Mouse (Mus musculus): ENCODE data around the gene Ctrl. TPM values are rescaled to one million over a fixed set of nuclear protein-coding genes. Genes with fewer than 3 reads are reported as not detected.

The Ctrl gene
- polyA plus RNA-seq, 1 experiment from 2014 or later: 3.1 TPM

- 4% methylated on average over 40 of the region's 40 CpGs for WGBS
- Histone ChIP-seq H3K27me3 (replicated peaks; ENCODE audit: control insufficient read depth, insufficient read depth, low read length) (no peaks in the 10 kb centered on the region), H3K9me3 (ENCODE audit: control insufficient read depth, low read length) (no peaks in the 10 kb centered on the region), H3K4me2 (ENCODE audit: low read depth, low read length) (peak overlapping the region; percentile 83), H3K4me1 (ENCODE audit: control insufficient read depth, insufficient read depth, low read length) (peaks cover 13% of the 10 kb centered on the region; the same call in 1 of the 2 replicates), H3K27ac (ENCODE audit: low read length) (peak overlapping the region; percentile 81), H3K9ac (ENCODE audit: low read depth, low read length) (peak overlapping the region; percentile 84), H3K36me3 (ENCODE audit: control insufficient read depth, insufficient read depth, low read length) (no peaks in the 10 kb centered on the region), H3K4me3 (ENCODE audit: low read length) (peak overlapping the region; percentile 79)
- ATAC-seq: peak; percentile 71
Observed at GRCm38 (mm10) chr8:105965266-105965904, 31.7 kb upstream of the Ctrl start.

DNA sequence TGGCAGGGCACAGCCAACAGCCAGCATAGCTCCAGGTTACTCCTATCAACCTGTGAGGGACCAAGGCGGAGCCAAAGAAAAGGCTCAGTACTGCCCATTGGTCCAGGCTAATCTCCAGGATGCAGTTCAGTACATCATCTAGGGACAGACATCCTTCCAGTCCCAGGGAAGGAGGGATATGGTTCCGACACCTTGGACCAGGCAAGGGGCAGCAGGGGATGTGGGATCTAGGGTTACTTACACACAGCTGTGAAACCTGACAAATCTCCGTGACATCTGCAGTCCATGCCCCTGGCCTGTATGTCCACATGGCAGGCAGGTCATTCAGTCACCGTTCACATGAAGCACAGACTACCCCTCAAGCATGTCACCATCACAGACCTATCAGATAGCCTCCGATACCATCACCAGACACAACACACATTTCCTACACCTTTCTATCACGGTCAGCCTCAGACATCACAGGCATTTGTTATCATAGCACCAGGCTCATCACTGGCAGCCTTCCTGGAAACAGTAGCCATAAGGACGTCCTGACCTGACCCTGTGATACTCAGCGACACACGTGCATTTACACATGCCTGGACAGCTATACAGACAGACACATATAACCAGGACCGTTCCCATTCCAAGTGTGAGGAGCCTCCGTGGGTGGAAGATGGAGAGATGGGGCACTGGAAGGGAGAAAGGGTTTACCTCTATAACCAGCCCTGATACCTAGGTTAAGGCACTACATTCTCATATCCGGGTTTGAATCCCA lies 31.0 kb upstream of the Ctrl start:
- no peak for ATAC-seq
- WGBS: 58% methylated on average over 12 of the region's 12 CpGs

DNA sequence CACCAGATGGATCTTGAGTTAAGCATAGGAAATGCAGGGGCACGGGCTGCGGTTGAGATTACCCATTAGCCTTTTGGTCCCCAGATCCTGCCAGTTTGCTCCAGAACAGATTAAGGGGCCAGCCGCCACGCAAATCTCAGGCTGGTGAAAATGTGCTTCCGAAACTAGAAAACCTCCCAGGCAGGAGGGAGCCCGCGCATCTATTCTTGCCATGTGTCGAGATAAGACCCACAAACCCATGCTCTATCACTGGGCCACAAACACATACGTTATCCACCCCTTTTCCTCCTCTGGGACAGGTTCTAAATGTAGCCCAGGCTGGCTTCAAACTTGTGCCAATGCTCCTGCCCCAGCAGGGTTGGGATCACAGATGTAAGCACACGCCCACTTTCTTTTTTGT lies 27.9 kb upstream of the Ctrl start:
- WGBS: 88% methylated on average over 10 of the region's 10 CpGs

More for the DNA sequence above, 31.0 kb upstream of the Ctrl start:
- Histone ChIP-seq H3K4me1 (ENCODE audit: control insufficient read depth, insufficient read depth, low read length) (peaks cover 13% of the 10 kb centered on the region; the same call in 1 of the 2 replicates), H3K27ac (ENCODE audit: low read length) (no peak overlapping the region), H3K4me2 (ENCODE audit: low read depth, low read length) (peak overlapping the region; percentile 83), H3K4me3 (ENCODE audit: low read length) (peak overlapping the region; percentile 79), H3K9ac (ENCODE audit: low read depth, low read length) (peak overlapping the region; percentile 84), H3K27me3 (replicated peaks; ENCODE audit: control insufficient read depth, insufficient read depth, low read length) (no peaks in the 10 kb centered on the region), H3K9me3 (ENCODE audit: control insufficient read depth, low read length) (no peaks in the 10 kb centered on the region), H3K36me3 (ENCODE audit: control insufficient read depth, insufficient read depth, low read length) (no peaks in the 10 kb centered on the region)

DNA sequence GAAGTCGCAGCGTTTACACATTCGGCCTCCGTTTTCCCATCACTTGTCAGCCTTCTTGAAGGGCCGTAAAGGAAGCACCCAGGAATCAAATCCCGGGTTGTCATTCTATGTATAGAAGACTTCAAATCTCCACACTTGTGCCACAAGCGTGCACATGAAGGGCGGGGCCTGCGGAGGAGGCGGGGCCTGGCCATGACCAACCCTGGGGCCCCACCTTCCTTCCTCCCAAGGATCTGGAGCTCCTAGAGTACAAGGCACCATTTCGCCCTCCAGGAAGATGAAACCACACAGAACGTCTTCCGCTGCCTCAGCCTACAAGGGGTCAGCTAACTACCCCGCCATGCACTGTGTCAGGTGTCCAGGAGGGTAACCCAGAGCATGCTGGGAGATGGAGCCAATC lies 27.4 kb upstream of the Ctrl start:
- Histone ChIP-seq H3K4me1 (ENCODE audit: control insufficient read depth, insufficient read depth, low read length) (peaks cover 7% of the 10 kb centered on the region; the same call in 1 of the 2 replicates), H3K36me3 (ENCODE audit: control insufficient read depth, insufficient read depth, low read length) (no peaks in the 10 kb centered on the region), H3K4me2 (ENCODE audit: low read depth, low read length) (no peak overlapping the region), H3K27me3 (replicated peaks; ENCODE audit: control insufficient read depth, insufficient read depth, low read length) (no peaks in the 10 kb centered on the region), H3K9ac (ENCODE audit: low read depth, low read length) (no peak overlapping the region), H3K4me3 (ENCODE audit: low read length) (no peak overlapping the region), H3K27ac (ENCODE audit: low read length) (no peak overlapping the region), H3K9me3 (ENCODE audit: control insufficient read depth, low read length) (no peaks in the 10 kb centered on the region)
- 76% methylated on average over 14 of the region's 14 CpGs for WGBS
- ATAC-seq: no peak

More for the DNA sequence above, 27.9 kb upstream of the Ctrl start:
- no peaks in the 10 kb centered on the region for H3K36me3 ChIP-seq (ENCODE audit: control insufficient read depth, insufficient read depth, low read length)
- H3K27me3 ChIP-seq (replicated peaks; ENCODE audit: control insufficient read depth, insufficient read depth, low read length): no peaks in the 10 kb centered on the region
- H3K27ac ChIP-seq (ENCODE audit: low read length): no peak overlapping the region
- no peaks in the 10 kb centered on the region for H3K9me3 ChIP-seq (ENCODE audit: control insufficient read depth, low read length)
- H3K9ac ChIP-seq (ENCODE audit: low read depth, low read length): no peak overlapping the region
- H3K4me2 ChIP-seq (ENCODE audit: low read depth, low read length): no peak overlapping the region
- no peak overlapping the region for H3K4me3 ChIP-seq (ENCODE audit: low read length)
- H3K4me1 ChIP-seq (ENCODE audit: control insufficient read depth, insufficient read depth, low read length): peaks cover 7% of the 10 kb centered on the region; the same call in 1 of the 2 replicates
- ATAC-seq: no peak

GRCm38 (mm10) chr8:105959350-105959749 lies 25.7 kb upstream of the Ctrl start:
- no peaks in the 10 kb centered on the region for H3K27me3 ChIP-seq (replicated peaks; ENCODE audit: control insufficient read depth, insufficient read depth, low read length)
- H3K4me3 ChIP-seq (ENCODE audit: low read length): no peak overlapping the region
- H3K9ac ChIP-seq (ENCODE audit: low read depth, low read length): no peak overlapping the region
- WGBS: 72% methylated on average over 7 of the region's 7 CpGs
- 0 out of 2 replicates have a peak, but pooled peaks cover 4% of the 10 kb centered on the region for H3K36me3 ChIP-seq (ENCODE audit: control insufficient read depth, insufficient read depth, low read length)
- H3K4me2 ChIP-seq (ENCODE audit: low read depth, low read length): no peak overlapping the region
- no peak overlapping the region for H3K27ac ChIP-seq (ENCODE audit: low read length)
- no peaks in the 10 kb centered on the region; the same call in 1 of the 2 replicates for H3K4me1 ChIP-seq (ENCODE audit: control insufficient read depth, insufficient read depth, low read length)
- H3K9me3 ChIP-seq (ENCODE audit: control insufficient read depth, low read length): no peaks in the 10 kb centered on the region
- peak; percentile 53; the same call in 1 of the 2 replicates for ATAC-seq

- H3K4me1 ChIP-seq (ENCODE audit: control insufficient read depth, insufficient read depth, low read length): no peaks in the 10 kb centered on the region; the same call in 1 of the 2 replicates
- H3K9me3 ChIP-seq (ENCODE audit: control insufficient read depth, low read length): no peaks in the 10 kb centered on the region
- 0 out of 2 replicates have a peak, but pooled peaks cover 4% of the 10 kb centered on the region for H3K36me3 ChIP-seq (ENCODE audit: control insufficient read depth, insufficient read depth, low read length)
- no peak overlapping the region for H3K27ac ChIP-seq (ENCODE audit: low read length)
- no peak overlapping the region for H3K9ac ChIP-seq (ENCODE audit: low read depth, low read length)
- no peak overlapping the region for H3K4me2 ChIP-seq (ENCODE audit: low read depth, low read length)
- H3K27me3 ChIP-seq (replicated peaks; ENCODE audit: control insufficient read depth, insufficient read depth, low read length): no peaks in the 10 kb centered on the region
- no peak for ATAC-seq
- WGBS: 52% methylated on average over 3 of the region's 4 CpGs
- H3K4me3 ChIP-seq (ENCODE audit: low read length): no peak overlapping the region
Observed at GRCm38 (mm10) chr8:105957813-105958212, 24.2 kb upstream of the Ctrl start.

DNA sequence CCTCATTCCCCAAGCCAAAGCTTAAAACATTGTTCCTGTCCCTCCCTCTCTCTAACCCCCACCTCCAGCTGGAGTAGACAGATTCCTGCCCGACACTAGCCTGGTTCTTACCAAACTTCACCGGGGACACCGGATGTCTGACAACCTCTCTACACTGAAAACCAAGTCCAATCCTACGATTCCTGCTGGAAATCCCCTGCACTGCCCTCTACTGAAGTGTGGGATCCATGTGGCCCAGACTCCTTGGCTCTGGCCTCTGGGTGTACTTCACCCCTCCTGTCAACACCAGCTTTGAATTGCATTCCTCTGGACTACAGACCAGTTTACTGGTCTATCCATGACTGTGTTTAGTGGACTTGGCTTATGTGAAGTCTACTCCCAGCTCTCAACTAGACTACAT lies 22.9 kb upstream of the Ctrl start:
- no peak for ATAC-seq
- Histone ChIP-seq H3K4me3 (ENCODE audit: low read length) (no peak overlapping the region), H3K4me2 (ENCODE audit: low read depth, low read length) (no peak overlapping the region), H3K9me3 (ENCODE audit: control insufficient read depth, low read length) (no peaks in the 10 kb centered on the region), H3K9ac (ENCODE audit: low read depth, low read length) (no peak overlapping the region), H3K27me3 (replicated peaks; ENCODE audit: control insufficient read depth, insufficient read depth, low read length) (no peaks in the 10 kb centered on the region), H3K4me1 (ENCODE audit: control insufficient read depth, insufficient read depth, low read length) (no peaks in the 10 kb centered on the region; the same call in 1 of the 2 replicates), H3K36me3 (ENCODE audit: control insufficient read depth, insufficient read depth, low read length) (0 out of 2 replicates have a peak, but pooled peaks cover 7% of the 10 kb centered on the region), H3K27ac (ENCODE audit: low read length) (no peak overlapping the region)
- 92% methylated on average over 4 of the region's 4 CpGs for WGBS

GRCm38 (mm10) chr8:105951057-105951659 lies 17.5 kb upstream of the Ctrl start:
- Histone ChIP-seq H3K4me2 (ENCODE audit: low read depth, low read length) (no peak overlapping the region), H3K9me3 (ENCODE audit: control insufficient read depth, low read length) (no peaks in the 10 kb centered on the region), H3K27ac (ENCODE audit: low read length) (no peak overlapping the region), H3K27me3 (replicated peaks; ENCODE audit: control insufficient read depth, insufficient read depth, low read length) (no peaks in the 10 kb centered on the region), H3K4me3 (ENCODE audit: low read length) (no peak overlapping the region), H3K9ac (ENCODE audit: low read depth, low read length) (no peak overlapping the region), H3K4me1 (ENCODE audit: control insufficient read depth, insufficient read depth, low read length) (peaks cover 9% of the 10 kb centered on the region; the same call in 1 of the 2 replicates), H3K36me3 (ENCODE audit: control insufficient read depth, insufficient read depth, low read length) (peaks cover 10% of the 10 kb centered on the region; the same call in 1 of the 2 replicates)
- 29% methylated on average over 7 of the region's 7 CpGs for WGBS
- ATAC-seq: peak; percentile 55

DNA sequence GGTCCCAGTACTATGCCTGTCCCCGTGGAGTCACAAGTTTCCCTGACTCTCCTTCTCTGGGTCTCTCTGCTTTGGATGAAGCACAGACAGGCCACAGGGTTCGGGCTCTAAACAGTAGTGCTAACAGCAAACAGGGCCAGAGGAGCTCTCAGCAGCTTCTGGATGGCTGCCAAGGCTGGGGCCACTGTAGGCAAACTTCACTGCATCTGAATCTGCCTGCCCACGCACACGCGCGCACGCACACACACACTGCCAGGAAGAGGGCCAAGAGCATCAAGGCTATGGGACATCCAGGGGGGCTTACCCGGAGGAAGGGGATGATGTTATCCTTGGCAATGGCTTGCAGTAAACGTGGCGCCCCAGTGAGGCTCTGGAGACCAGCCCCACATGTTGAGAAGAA lies 15.7 kb upstream of the Ctrl start:
- ATAC-seq: peak; percentile 49
- WGBS: 60% methylated on average over 10 of the region's 10 CpGs
- no peaks in the 10 kb centered on the region for H3K9me3 ChIP-seq (ENCODE audit: control insufficient read depth, low read length)
- H3K27me3 ChIP-seq (replicated peaks; ENCODE audit: control insufficient read depth, insufficient read depth, low read length): no peaks in the 10 kb centered on the region
- H3K36me3 ChIP-seq (ENCODE audit: control insufficient read depth, insufficient read depth, low read length): peaks cover 6% of the 10 kb centered on the region; the same call in 1 of the 2 replicates
- no peak overlapping the region for H3K4me3 ChIP-seq (ENCODE audit: low read length)
- H3K9ac ChIP-seq (ENCODE audit: low read depth, low read length): no peak overlapping the region
- H3K27ac ChIP-seq (ENCODE audit: low read length): no peak overlapping the region
- H3K4me2 ChIP-seq (ENCODE audit: low read depth, low read length): no peak overlapping the region
- peaks cover 9% of the 10 kb centered on the region; the same call in 1 of the 2 replicates for H3K4me1 ChIP-seq (ENCODE audit: control insufficient read depth, insufficient read depth, low read length)
